Mouse (Mus musculus) neural tube, embryonic 14.5 days (tissue): ENCODE results near the gene Rtf2. TPM values are rescaled to one million over a fixed set of nuclear protein-coding genes. Genes with fewer than 3 reads are reported as not detected.

Experiments used
- ATAC-seq: fragments of 200-750 bp; cut with Nextera tagmentation; 2 replicates; pipeline ENCODE4 v1.8.0; 2017; ENCODE audit warnings: low read depth, mild to moderate bottlenecking, moderate TSS enrichment, moderate library complexity
- H3K27ac ChIP-seq: fragments of 300-500 bp; sonication (generic); 2 replicates; pipeline ENCODE4 v1.5.1; 2014; ENCODE audit warnings: low read depth, mild to moderate bottlenecking, control low read depth, low read length, moderate library complexity, mixed read lengths
- H3K27me3 ChIP-seq: fragments of 300-500 bp; sonication (generic); 2 replicates; pipeline ENCODE4 v1.6.1; 2014; ENCODE audit warnings: low read length; ENCODE audit not compliant: control insufficient read depth, insufficient read depth
- H3K36me3 ChIP-seq: fragments of 300-500 bp; sonication (generic); 2 replicates; pipeline ENCODE4 v1.6.1; 2014; ENCODE audit warnings: low read length, mixed read lengths; ENCODE audit not compliant: control insufficient read depth, insufficient read depth
- H3K4me1 ChIP-seq: fragments of 300-500 bp; sonication (generic); 2 replicates; pipeline ENCODE4 v1.6.1; 2014; ENCODE audit warnings: low read length; ENCODE audit not compliant: control insufficient read depth, insufficient read depth
- H3K4me2 ChIP-seq: fragments of 300-500 bp; sonication (generic); 2 replicates; pipeline ENCODE4 v1.6.1; 2014; ENCODE audit warnings: mild to moderate bottlenecking, low read depth, low read length, control low read depth
- H3K4me3 ChIP-seq: fragments of 300-500 bp; sonication (generic); 2 replicates; pipeline ENCODE4 v1.5.1; 2014; ENCODE audit warnings: low read depth, low read length, control low read depth, mixed read lengths
- H3K9ac ChIP-seq: fragments of 300-500 bp; sonication (generic); replicated peaks from 2 replicates; pipeline ENCODE4 v1.6.1; 2014; ENCODE audit warnings: low read depth, mild to moderate bottlenecking, control low read depth, low read length, mixed read lengths
- H3K9me3 ChIP-seq: fragments of 300-500 bp; sonication (generic); 2 replicates; pipeline ENCODE4 v1.6.1; 2016; ENCODE audit warnings: low read length; ENCODE audit not compliant: control insufficient read depth
- WGBS: fragments of 180-500 bp; shearing (Covaris S2); extraction: QIAGEN DNeasy Blood & Tissue Kit; methylation state at CpG from one replicate; pipeline ENCODE4 v1.1.7; 2014; 5-methylcytosine and 5-hydroxymethylcytosine counted together
- polyA plus RNA-seq: library from polyadenylated mRNA; unstranded; fragments of >200 nt; fragmentation: Nextera tagmentation; extraction: Ambion mirVana; gene quantifications from 2 replicates; pipeline ENCODE4 v1.2.1, GENCODE M21; 2014

Gene Rtf2
- polyA plus RNA-seq, 1 experiment from 2014 or later, result 94.9 TPM

DNA sequence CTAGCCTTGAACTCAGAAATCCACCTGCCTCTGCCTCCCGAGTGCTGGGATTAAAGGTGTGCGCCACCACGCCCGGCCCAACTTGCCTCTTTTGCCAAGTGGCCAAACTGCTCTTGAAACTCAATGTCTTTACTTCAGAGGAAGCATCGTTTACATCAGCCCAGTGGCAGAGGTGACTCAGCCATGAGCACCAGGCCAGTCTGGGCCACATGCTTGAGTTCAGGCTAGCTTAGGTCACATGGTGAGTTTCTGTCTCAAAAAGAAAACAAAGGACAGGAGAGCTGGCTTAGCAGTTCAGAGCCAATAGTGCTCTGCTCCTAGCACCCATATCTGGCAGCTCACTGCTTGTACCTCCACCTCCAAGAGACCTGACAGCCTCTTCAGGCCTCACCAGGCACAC, 26.9 kb downstream of the Rtf2 start:
- H3K4me1 ChIP-seq, result no peaks in the 10 kb centered on the region
- peaks cover 31% of the 10 kb centered on the region for H3K36me3 ChIP-seq
- H3K4me2 ChIP-seq, result no peak overlapping the region
- no peaks in the 10 kb centered on the region for H3K27me3 ChIP-seq
- no peak for ATAC-seq
- no peak overlapping the region for H3K27ac ChIP-seq
- no peak overlapping the region for H3K9ac ChIP-seq
- 96% methylated on average over 5 of the region's 5 CpGs for WGBS
- H3K9me3 ChIP-seq, result no peaks in the 10 kb centered on the region
- H3K4me3 ChIP-seq, result no peak overlapping the region

DNA sequence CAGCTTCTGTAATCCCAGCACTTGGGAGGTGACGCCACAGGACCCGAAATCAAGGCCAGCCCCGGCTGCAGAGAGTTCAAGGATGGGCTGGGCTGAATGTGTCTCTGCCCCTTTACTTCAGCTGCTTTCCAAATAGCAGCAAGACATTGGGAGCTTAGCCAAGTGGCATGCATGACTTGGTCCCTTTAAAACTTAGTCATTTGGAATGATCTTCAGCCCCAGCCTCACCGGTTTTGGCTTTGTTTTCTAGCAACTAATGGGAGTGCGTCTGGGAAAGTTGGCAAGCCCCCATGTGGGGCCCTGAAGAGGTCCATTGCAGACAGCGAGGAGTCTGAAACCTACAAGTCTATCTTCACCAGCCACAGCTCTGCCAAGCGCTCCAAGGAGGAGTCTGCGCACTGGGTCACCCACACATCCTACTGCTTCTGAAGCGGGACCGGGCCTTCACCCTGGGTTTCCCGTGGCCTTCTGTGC, 28.0 kb downstream of the Rtf2 start:
- ATAC-seq, result peak; percentile 80; the same call in 1 of the 2 replicates
- Histone ChIP-seq H3K36me3 (peaks cover 31% of the 10 kb centered on the region), H3K4me2 (no peak overlapping the region), H3K27me3 (no peaks in the 10 kb centered on the region), H3K9ac (no peak overlapping the region), H3K4me1 (no peaks in the 10 kb centered on the region), H3K27ac (no peak overlapping the region), H3K4me3 (no peak overlapping the region), H3K9me3 (no peaks in the 10 kb centered on the region)
- WGBS, result 74% methylated on average over 11 of the region's 11 CpGs

DNA sequence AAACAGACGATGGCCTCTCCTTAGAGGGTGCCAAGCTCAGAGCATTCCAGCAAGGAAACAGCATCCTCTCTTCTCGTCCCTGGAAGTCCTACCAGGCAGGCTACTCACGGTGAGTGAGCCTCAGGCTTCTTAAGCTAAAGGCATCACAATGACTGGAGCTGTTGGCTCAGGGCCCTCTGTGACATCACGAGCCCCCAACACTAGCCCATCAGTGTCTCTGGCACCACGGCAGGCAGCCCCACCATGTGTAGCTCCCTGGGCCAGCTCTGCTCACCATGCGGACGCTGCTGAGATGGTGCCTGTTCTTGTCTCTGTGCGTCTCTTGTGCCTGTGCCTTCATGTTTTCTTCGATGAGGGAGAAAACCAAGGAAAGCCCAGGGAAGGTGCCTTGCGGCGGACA, 32.0 kb downstream of the Rtf2 start, which contains the start of gene Fam209:
Gene Fam209 (plus strand): TSS at position 203 of the 400 bp plus-strand sequence.
- WGBS, result 88% methylated on average over 11 of the region's 11 CpGs
- H3K27ac ChIP-seq, result no peak within 1 kb of the TSS
- peaks cover 13% of the 10 kb centered on the region for H3K36me3 ChIP-seq
- H3K4me1 ChIP-seq, result no peaks in the 10 kb centered on the region
- ATAC-seq, result no peak
- no peaks in the 10 kb centered on the region for H3K27me3 ChIP-seq
- H3K4me2 ChIP-seq, result no peak within 1 kb of the TSS
- H3K9ac ChIP-seq, result no peak within 1 kb of the TSS
- no peaks in the 10 kb centered on the region for H3K9me3 ChIP-seq
- no peak within 1 kb of the TSS for H3K4me3 ChIP-seq

DNA sequence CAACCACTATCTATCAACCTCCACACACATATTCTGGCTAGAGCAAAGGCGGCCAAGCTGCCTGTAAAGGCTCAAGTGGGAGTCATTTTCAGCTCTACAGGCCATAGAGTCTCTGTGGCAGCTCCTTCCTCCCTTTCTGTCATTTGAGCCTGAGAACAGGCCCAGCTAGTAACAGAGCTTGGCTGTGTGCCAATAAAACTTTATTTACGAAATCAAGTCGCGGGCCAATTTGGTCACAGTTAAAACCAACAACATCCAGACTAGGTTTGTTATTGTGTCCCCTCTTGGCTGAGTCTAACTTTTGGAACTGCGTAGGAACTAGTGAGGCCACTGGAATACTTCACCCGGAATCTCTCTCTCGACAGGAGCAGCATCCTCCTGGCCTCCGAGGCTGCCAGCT, 33.2 kb downstream of the Rtf2 start:
- Histone ChIP-seq H3K9ac (no peak overlapping the region), H3K4me3 (no peak overlapping the region), H3K27me3 (no peaks in the 10 kb centered on the region), H3K27ac (no peak overlapping the region), H3K9me3 (no peaks in the 10 kb centered on the region), H3K4me1 (no peaks in the 10 kb centered on the region), H3K4me2 (no peak overlapping the region), H3K36me3 (peaks cover 11% of the 10 kb centered on the region)
- no peak for ATAC-seq
- 58% methylated on average over 8 of the region's 8 CpGs for WGBS

DNA sequence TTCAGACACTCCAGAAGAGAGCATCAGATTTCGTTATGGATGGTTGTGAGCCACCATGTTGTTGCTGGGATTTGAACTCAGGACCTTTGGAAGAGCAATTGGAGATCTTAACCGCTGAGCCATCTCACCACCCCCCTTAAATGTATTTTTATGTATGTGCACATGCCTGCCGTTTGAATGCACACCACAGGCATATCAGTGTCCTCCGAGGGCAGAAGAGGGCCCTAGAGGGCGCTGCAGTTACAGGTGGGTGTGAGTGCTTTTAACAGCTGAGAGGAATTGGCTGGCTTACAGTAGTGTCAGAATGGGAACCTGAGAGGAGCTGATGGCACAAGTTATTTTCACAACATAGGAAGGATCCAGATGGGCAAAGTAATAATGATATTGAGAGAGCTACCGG, 34.6 kb downstream of the Rtf2 start:
- Histone ChIP-seq H3K4me1 (no peaks in the 10 kb centered on the region), H3K9ac (no peak overlapping the region), H3K27ac (no peak overlapping the region), H3K4me3 (no peak overlapping the region), H3K4me2 (no peak overlapping the region), H3K9me3 (no peaks in the 10 kb centered on the region), H3K36me3 (no peaks in the 10 kb centered on the region; the same call in 1 of the 2 replicates), H3K27me3 (no peaks in the 10 kb centered on the region)
- ATAC-seq, result no peak
- WGBS, result 29% methylated on average over 6 of the region's 6 CpGs

DNA sequence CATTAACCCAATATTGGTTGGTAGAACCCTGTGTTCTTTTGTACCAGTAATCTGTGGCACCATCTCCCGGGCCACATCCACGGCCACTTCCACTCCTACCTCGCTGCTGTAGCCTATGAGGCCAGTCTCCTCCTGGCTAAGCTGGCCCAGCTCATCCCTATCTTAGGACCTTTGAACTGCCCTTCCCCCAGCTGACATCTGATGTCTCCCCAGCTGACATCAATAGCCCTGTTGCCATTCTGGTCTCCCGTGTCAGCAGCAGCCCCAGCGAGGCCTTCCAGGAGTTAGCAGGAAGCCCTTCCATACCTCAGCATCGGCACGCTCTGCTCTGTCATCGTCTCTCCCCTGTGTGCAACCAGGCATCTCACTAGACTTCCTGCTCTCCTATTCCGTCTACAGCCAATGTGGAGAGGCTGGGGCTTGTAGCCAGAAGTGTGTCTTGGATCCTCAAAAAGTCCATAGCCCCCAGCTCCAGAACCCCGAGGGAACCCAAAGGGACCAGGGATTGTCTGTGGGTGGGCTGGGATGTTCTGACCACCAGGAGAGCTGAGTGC, 36.4 kb downstream of the Rtf2 start:
- Histone ChIP-seq H3K36me3 (no peaks in the 10 kb centered on the region), H3K9ac (no peak overlapping the region), H3K27me3 (no peaks in the 10 kb centered on the region), H3K4me1 (no peaks in the 10 kb centered on the region), H3K27ac (no peak overlapping the region), H3K9me3 (no peaks in the 10 kb centered on the region), H3K4me2 (no peak overlapping the region), H3K4me3 (no peak overlapping the region)
- 42% methylated on average over 10 of the region's 10 CpGs for WGBS
- no peak for ATAC-seq

DNA sequence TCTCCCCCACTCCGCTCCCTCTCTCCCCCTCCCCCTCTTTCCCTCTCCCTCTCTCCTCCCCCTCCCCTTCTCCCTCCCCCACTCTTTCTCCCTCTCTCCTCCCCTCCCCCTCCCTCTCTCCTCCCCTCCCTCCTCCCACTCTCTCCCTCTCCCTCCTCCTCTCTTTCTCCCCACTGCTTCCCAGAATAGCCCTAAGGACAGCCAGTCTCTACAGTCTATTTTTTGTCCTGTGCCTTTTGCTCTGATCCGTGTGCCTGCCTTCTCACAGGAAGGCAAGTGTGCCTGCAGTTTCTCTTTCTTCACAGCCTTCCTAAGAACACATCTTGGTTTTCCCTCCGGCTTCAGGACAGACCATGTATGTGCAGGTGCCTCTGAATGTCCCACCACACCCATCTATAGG, 37.0 kb downstream of the Rtf2 start:
- no peaks in the 10 kb centered on the region for H3K27me3 ChIP-seq
- no peak for ATAC-seq
- H3K36me3 ChIP-seq, result no peaks in the 10 kb centered on the region
- H3K4me1 ChIP-seq, result no peaks in the 10 kb centered on the region
- H3K4me2 ChIP-seq, result no peak overlapping the region
- no peaks in the 10 kb centered on the region for H3K9me3 ChIP-seq
- H3K4me3 ChIP-seq, result no peak overlapping the region
- no peak overlapping the region for H3K27ac ChIP-seq
- no peak overlapping the region for H3K9ac ChIP-seq
- 39% methylated on average over 3 of the region's 3 CpGs for WGBS

DNA sequence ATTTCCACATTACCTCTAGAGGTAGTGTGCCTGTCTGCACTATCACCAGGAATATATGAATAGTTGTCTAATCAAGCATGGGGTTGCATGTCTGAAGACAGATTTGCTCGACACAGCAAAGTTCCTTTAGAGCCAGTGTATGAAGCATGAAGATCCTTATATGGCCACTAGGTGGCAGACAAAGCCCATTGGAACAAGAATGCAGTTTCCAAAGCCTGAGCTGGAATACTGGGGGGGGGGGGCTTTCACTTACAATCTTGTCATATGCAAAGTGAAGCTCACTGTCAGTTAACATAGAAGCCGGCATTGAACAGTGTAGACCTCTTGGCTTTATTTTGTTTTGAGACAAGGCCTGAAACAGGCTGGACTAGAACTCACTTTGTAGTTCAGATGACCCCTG, 37.5 kb downstream of the Rtf2 start:
- H3K4me1 ChIP-seq, result no peaks in the 10 kb centered on the region
- no peak overlapping the region for H3K4me3 ChIP-seq
- no peaks in the 10 kb centered on the region for H3K36me3 ChIP-seq
- WGBS, result 3% methylated on average over 2 of the region's 2 CpGs
- no peak overlapping the region for H3K27ac ChIP-seq
- no peak overlapping the region for H3K9ac ChIP-seq
- H3K9me3 ChIP-seq, result no peaks in the 10 kb centered on the region
- H3K4me2 ChIP-seq, result no peak overlapping the region
- ATAC-seq, result peak; percentile 38
- no peaks in the 10 kb centered on the region for H3K27me3 ChIP-seq

DNA sequence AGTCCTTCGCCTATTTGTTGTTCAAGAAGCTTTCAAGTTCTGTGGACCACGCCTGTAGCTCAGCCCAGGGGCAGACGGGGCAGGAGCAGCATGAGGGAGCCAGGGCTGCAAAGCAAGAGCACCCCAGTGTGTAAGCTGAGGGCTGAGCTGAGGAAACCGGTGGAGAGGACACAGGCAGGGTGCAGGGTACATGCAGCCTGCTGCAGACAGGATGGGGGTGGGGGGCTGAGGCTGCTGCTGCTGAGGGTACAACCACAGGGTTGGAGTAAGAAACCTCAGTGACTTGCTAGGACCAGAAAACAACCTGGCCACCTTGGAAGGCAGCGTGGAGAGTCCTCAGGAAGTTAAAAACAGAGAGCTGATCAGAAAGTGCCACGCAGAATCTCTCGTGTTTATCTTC, 39.9 kb downstream of the Rtf2 start:
- H3K27ac ChIP-seq, result no peak overlapping the region
- no peak overlapping the region for H3K4me3 ChIP-seq
- H3K9me3 ChIP-seq, result no peaks in the 10 kb centered on the region
- no peak for ATAC-seq
- no peaks in the 10 kb centered on the region for H3K4me1 ChIP-seq
- WGBS, result 76% methylated on average over 7 of the region's 7 CpGs
- no peak overlapping the region for H3K9ac ChIP-seq
- no peaks in the 10 kb centered on the region for H3K27me3 ChIP-seq
- H3K36me3 ChIP-seq, result no peaks in the 10 kb centered on the region
- no peak overlapping the region for H3K4me2 ChIP-seq
